Mouse (Mus musculus) heart, adult 10 weeks (tissue): ENCODE data around the gene Lamtor3. TPM values are rescaled to one million over a fixed set of nuclear protein-coding genes. Genes with fewer than 3 reads are reported as not detected.

Experiments
- polyA plus RNA-seq: library from polyadenylated mRNA; stranded (reverse); fragments of 350-450 nt; fragmentation: Illumina TruSeq; extraction: RNeasy Lipid Tissue Mini Kit (QIAGEN cat#74804); gene quantifications from one replicate; pipeline ENCODE4 v1.2.3, GENCODE M21; 2014; ENCODE audit warnings: low read depth, low replicate concordance

The Lamtor3 gene
- 110 TPM for polyA plus RNA-seq

DNA sequence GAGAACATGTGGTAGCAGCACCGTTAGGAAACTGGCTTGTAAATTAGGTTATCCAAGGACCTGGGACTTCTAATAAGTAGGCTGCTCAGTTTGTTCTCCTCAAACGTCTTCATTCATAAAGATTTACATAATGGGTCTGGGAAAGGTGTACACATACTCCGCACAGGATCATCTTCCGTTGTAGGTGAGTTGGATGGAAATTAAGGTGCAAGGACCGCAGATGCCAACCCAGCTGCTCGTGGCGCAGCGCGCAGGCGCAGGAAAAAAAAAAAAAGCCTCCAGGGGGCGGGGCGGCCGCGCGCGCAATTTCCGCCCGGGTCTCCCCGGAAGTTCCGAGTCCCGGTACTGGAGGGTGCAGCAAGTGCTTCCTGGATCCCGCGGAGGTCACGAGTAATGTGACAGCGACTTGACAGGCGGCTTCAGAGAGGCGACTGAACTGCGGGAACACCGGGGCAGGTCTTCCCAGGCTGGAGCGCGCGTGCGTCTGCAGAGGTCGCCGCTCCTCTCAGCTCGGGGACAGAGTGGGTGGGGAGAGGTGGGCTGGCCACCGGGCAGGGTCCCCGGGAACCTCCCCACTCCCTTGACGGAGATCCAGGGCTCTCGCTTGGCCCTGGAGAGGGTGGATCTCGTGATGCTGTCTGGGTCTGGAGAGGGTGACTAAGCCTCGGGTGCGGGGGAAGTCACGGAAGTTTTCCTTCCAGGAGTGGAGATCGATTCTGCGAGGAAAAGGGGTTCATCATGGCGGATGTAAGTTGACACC is at the start of gene Lamtor3:
Gene Lamtor3, plus strand, starts transcription at position 335 of the 760 bp plus-strand sequence.

Other genes with a start within 250 kb of the Lamtor3 start
- gene Gm21962, start 247.0 kb upstream of the Lamtor3 start, polyA plus RNA-seq, result not detected
- 87.0 TPM for gene H2afz, start 54.0 kb upstream of the Lamtor3 start, polyA plus RNA-seq
- gene Dnajb14, start 50.8 kb upstream of the Lamtor3 start, polyA plus RNA-seq, result 7.1 TPM
- gene Dapp1, start 63.0 kb downstream of the Lamtor3 start, polyA plus RNA-seq, result 14.0 TPM
- 32.0 TPM for gene 1110002E22Rik, start 146.5 kb downstream of the Lamtor3 start, polyA plus RNA-seq
- 1.5 TPM for gene Gm5105, start 148.9 kb downstream of the Lamtor3 start, polyA plus RNA-seq
- 3.7 TPM for gene Trmt10a, start 224.9 kb downstream of the Lamtor3 start, polyA plus RNA-seq
- 5.6 TPM for gene Mttp, start 226.5 kb downstream of the Lamtor3 start, polyA plus RNA-seq